Mouse (Mus musculus) small intestine, adult 2 months (tissue): ENCODE data around the gene Gmeb2.

Experiments
- CTCF ChIP-seq: fragments of 200-500 bp; IDR thresholded peaks from 2 replicates; pipeline ENCODE4 v1.5.1; 2012; ENCODE audit warnings: low read depth, mild to moderate bottlenecking, control low read depth, inconsistent platforms, low read length, moderate library complexity, mixed read lengths; ENCODE audit not compliant: insufficient replicate concordance, insufficient read length; ENCODE audit errors: extremely low read depth
- POLR2A ChIP-seq: fragments of 200-500 bp; IDR thresholded peaks from 2 replicates; pipeline ENCODE4 v1.6.1; 2012; ENCODE audit warnings: low read depth, mild to moderate bottlenecking, control low read depth, inconsistent platforms, low read length, moderate library complexity

DNA sequence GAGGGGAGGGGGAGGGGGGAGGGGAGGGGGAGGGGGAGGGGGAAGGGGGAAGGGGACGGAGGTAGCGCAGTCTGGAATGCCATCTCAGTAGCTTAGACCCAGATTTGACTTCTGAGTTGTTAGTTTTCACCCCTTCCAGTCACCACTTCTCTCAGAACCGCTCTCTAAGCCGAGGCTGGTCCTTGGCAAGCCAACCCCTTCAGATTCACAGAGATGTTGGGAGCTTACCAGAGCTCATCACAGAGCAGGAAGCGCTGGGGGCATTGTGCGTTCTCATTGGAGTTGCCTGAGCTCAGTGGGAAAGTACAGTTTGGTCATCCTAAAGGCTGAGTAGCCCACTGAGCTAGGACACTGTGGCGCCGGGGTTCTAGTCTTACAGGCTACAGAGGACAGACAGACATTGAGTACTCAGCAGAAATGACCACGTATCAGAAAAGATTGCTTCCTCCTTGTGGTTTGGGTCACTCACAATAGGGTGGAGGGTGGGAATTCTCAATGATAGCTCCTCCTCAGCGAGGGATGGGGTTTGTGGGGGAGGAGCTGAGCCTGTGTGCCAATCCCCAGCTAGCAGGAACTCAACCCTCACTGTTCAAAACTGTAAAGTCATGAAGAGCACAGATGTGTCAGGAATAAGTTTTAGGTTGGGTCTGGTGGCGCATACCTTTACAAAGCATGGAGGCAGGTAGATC, 44.0 kb downstream of the Gmeb2 start:
- TF ChIP-seq POLR2A (no peak), CTCF (no peak)
